Mouse (Mus musculus) embryonic facial prominence, embryonic 11.5 days (tissue): ENCODE measurements around the gene Vwa2. TPM values are rescaled to one million over a fixed set of nuclear protein-coding genes. Genes with fewer than 3 reads are reported as not detected.

Experiments used
- polyA plus RNA-seq: library from polyadenylated mRNA; unstranded; fragments of >200 nt; fragmentation: Nextera tagmentation; extraction: Ambion mirVana; gene quantifications from 2 replicates; pipeline ENCODE4 v1.2.1, GENCODE M21; 2014

Vwa2 gene
- polyA plus RNA-seq, 1 experiment from 2014 or later = 2.7 TPM

Other genes starting within 250 kb of the Vwa2 start
- gene Adrb1, start 152.1 kb upstream of the Vwa2 start, polyA plus RNA-seq = 0.40 and 0.42 TPM in 2 replicates
- gene Ccdc186, start 52.1 kb upstream of the Vwa2 start, polyA plus RNA-seq = 16.2 and 21.4 TPM in 2 replicates
- gene Tdrd1, start 48.0 kb upstream of the Vwa2 start, polyA plus RNA-seq = 0.93 and 0.98 TPM in 2 replicates
- 5.5 and 7.8 TPM in 2 replicates for gene Afap1l2, start 134.0 kb downstream of the Vwa2 start, polyA plus RNA-seq